Mouse (Mus musculus) forebrain, embryonic 15.5 days (tissue): ENCODE results near the gene Col24a1. TPM values are rescaled to one million over a fixed set of nuclear protein-coding genes. Genes with fewer than 3 reads are reported as not detected.

Experiments
- ATAC-seq: fragments of 200-750 bp; cut with Nextera tagmentation; replicated peaks from 2 replicates; pipeline ENCODE4 v1.8.0; 2017; ENCODE audit warnings: mild to moderate bottlenecking, moderate TSS enrichment, moderate library complexity
- H3K27ac ChIP-seq: fragments of 300-500 bp; sonication (generic); replicated peaks from 2 replicates; pipeline ENCODE4 v1.5.1; 2015; ENCODE audit warnings: mild to moderate bottlenecking, inconsistent platforms
- H3K27me3 ChIP-seq: fragments of 300-500 bp; sonication (generic); 2 replicates; pipeline ENCODE4 v1.6.1; 2015; ENCODE audit warnings: inconsistent platforms
- H3K36me3 ChIP-seq: fragments of 300-500 bp; sonication (generic); 2 replicates; pipeline ENCODE4 v1.6.1; 2015; ENCODE audit warnings: mild to moderate bottlenecking, inconsistent platforms
- H3K4me1 ChIP-seq: fragments of 300-500 bp; sonication (generic); 2 replicates; pipeline ENCODE4 v1.6.1; 2015; ENCODE audit warnings: inconsistent platforms
- H3K4me2 ChIP-seq: fragments of 300-500 bp; sonication (generic); replicated peaks from 2 replicates; pipeline ENCODE4 v1.6.1; 2015; ENCODE audit warnings: mild to moderate bottlenecking, inconsistent platforms
- H3K4me3 ChIP-seq: fragments of 300-500 bp; sonication (generic); 2 replicates; pipeline ENCODE4 v1.5.1; 2015; ENCODE audit warnings: mild to moderate bottlenecking, inconsistent platforms
- H3K9ac ChIP-seq: fragments of 300-500 bp; sonication (generic); replicated peaks from 2 replicates; pipeline ENCODE4 v1.6.1; 2015; ENCODE audit warnings: mild to moderate bottlenecking, inconsistent platforms
- H3K9me3 ChIP-seq: fragments of 300-500 bp; sonication (generic); 2 replicates; pipeline ENCODE4 v1.6.1; 2016; ENCODE audit warnings: inconsistent platforms
- WGBS: fragments of 180-500 bp; shearing (Covaris S2); methylation state at CpG from one replicate; pipeline ENCODE4 v1.1.7; 2015; ENCODE audit warnings: mixed read lengths; 5-methylcytosine and 5-hydroxymethylcytosine counted together
- polyA plus RNA-seq: library from polyadenylated mRNA; unstranded; fragments of >200 nt; fragmentation: Nextera tagmentation; extraction: Ambion mirVana; gene quantifications from 2 replicates; pipeline ENCODE4 v1.2.1, GENCODE M21; 2015

Col24a1 gene
- polyA plus RNA-seq, 1 experiment from 2014 or later: 0.31 TPM

DNA sequence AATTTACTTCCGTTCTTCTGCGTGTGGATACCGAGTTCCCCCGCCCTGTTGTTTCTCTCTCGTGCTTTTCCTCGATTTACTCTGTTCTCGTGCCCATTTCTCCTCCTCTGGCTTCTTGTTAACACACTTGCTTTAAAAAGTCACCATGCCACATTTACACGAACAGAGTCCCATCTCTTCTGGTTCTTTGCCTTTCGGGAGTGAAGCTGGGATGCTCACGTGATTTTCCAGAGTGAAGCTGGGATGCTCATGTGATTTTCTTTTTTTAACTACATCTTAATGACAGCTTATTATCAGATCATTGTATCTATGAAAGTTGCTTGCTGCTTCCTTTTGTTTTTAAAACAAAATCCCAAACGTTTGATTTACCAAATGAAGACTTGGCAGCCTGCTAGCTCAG, 184.8 kb downstream of the Col24a1 start:
- no peak for ATAC-seq
- Histone ChIP-seq H3K27ac (no peak overlapping the region), H3K27me3 (no peaks in the 10 kb centered on the region), H3K36me3 (no peaks in the 10 kb centered on the region), H3K4me1 (no peaks in the 10 kb centered on the region), H3K4me3 (no peak overlapping the region), H3K9me3 (no peaks in the 10 kb centered on the region), H3K9ac (no peak overlapping the region), H3K4me2 (no peak overlapping the region)
- 81% methylated on average over 11 of the region's 11 CpGs for WGBS

DNA sequence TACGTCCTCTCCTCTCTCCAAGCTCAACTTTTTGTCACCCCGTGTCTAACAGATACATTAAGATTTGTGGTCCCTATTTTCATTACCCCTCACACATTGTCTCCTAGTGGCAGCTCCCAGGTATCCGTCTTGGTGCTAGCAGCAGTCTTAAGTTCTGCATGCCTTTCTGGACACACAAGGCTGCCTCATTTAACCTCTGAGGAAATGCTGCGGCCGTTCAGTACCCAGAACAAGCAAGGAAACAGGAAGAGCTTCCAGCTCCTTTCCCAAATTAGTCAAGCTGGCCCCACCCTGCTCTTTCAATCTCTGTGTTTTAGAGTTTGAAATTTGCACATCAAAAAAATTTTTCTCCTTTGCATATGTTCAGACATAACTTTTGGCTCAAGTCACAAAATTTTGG, 186.2 kb downstream of the Col24a1 start:
- H3K4me3 ChIP-seq: no peak overlapping the region
- 71% methylated on average over 5 of the region's 5 CpGs for WGBS
- no peaks in the 10 kb centered on the region for H3K27me3 ChIP-seq
- no peak for ATAC-seq
- no peaks in the 10 kb centered on the region for H3K36me3 ChIP-seq
- no peaks in the 10 kb centered on the region for H3K9me3 ChIP-seq
- no peak overlapping the region for H3K27ac ChIP-seq
- no peak overlapping the region for H3K9ac ChIP-seq
- H3K4me1 ChIP-seq: no peaks in the 10 kb centered on the region
- no peak overlapping the region for H3K4me2 ChIP-seq

DNA sequence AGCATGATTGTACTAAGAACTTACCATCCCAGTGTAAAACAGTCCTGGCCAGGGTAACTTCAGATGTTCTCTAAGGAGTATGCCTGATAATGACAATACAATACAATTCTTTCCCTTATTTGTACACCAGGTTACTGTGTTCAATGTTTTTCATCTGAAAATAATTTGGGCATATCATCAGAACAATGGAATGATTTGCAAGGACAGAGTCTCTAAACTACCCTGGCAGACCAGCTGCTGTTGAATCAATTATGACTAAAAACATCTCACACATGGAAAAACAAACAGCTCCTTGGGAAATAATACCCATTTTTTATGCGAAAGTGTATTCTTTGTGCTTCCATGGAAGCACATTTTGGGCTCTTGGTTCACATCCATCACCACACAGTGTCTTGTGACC, 198.0 kb downstream of the Col24a1 start:
- H3K27me3 ChIP-seq: no peaks in the 10 kb centered on the region
- no peaks in the 10 kb centered on the region for H3K36me3 ChIP-seq
- no peak for ATAC-seq
- H3K9me3 ChIP-seq: no peaks in the 10 kb centered on the region
- H3K4me1 ChIP-seq: 0 out of 2 replicates have a peak, but pooled peaks cover 4% of the 10 kb centered on the region
- H3K4me2 ChIP-seq: no peak overlapping the region
- no peak overlapping the region for H3K9ac ChIP-seq
- 90% methylated on average over 1 of the region's 1 CpGs for WGBS
- H3K4me3 ChIP-seq: no peak overlapping the region
- H3K27ac ChIP-seq: no peak overlapping the region

DNA sequence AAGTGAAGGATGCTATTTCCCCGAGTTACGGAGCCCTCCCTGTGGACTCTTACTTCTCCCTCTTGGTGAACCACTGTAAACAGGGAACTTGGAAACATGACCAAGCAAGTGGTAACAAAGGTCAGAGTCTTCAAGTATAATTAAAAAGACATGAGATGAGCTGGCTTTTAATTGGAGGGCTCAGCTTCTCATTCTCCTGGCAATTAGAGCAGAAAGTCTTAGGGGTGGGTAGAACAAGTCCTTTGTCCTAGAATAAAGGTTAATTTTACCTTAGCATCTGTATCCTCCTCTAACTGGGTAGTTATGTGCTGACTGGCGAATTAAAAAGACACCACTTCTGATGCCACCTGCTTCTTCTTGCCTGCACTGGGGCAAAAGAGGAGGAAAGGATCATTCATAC, 199.1 kb downstream of the Col24a1 start:
- no peaks in the 10 kb centered on the region for H3K36me3 ChIP-seq
- H3K4me1 ChIP-seq: 0 out of 2 replicates have a peak, but pooled peaks cover 4% of the 10 kb centered on the region
- 52% methylated on average over 3 of the region's 3 CpGs for WGBS
- ATAC-seq: no peak
- no peaks in the 10 kb centered on the region for H3K9me3 ChIP-seq
- H3K4me3 ChIP-seq: no peak overlapping the region
- H3K27ac ChIP-seq: no peak overlapping the region
- H3K9ac ChIP-seq: no peak overlapping the region
- H3K4me2 ChIP-seq: no peak overlapping the region
- H3K27me3 ChIP-seq: no peaks in the 10 kb centered on the region

DNA sequence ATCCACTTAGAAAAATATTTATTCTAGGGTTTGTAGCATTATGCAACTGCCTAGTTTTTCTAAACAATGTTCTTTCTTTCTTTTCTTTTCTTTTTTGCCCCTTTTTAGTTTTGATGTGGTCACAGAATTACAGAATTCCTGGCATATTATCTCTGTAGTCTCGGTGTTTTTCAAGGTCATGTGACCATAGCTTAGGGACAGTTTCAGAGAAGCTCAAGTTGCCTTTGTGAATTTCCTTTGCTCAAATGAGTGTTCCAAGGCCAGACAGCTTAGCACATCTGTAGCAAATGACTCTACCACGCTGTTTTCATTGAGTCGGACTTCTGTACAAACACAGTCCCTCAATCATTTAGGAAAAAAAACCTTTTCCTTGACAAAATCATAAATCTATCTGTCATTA, 205.9 kb downstream of the Col24a1 start:
- H3K9ac ChIP-seq: no peak overlapping the region
- 0 out of 2 replicates have a peak, but pooled peaks cover 3% of the 10 kb centered on the region for H3K4me1 ChIP-seq
- no peak overlapping the region for H3K27ac ChIP-seq
- H3K4me2 ChIP-seq: no peak overlapping the region
- no peaks in the 10 kb centered on the region for H3K36me3 ChIP-seq
- WGBS: 86% methylated on average over 3 of the region's 3 CpGs
- no peak for ATAC-seq
- H3K27me3 ChIP-seq: no peaks in the 10 kb centered on the region
- no peak overlapping the region for H3K4me3 ChIP-seq
- H3K9me3 ChIP-seq: no peaks in the 10 kb centered on the region

DNA sequence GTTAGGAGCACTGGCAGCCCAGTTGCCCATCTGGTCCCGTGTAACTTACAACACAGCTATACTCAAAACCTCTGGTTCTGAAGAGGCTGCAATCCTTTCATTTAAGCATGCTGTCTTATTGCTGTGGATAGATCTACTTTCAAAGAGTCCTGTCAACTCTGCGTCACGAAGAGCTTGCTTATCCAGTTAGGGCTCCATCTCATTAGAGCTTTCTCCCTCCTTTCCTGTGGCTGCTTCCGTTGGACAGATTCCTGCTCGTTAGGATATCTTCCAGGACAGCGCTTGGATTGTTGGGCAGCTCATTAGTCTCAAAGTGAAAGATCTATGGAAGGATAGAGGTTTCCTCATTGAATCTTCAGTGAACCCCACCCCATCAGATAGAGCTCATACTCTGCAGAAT, 206.6 kb downstream of the Col24a1 start:
- no peaks in the 10 kb centered on the region for H3K9me3 ChIP-seq
- no peak overlapping the region for H3K27ac ChIP-seq
- H3K4me1 ChIP-seq: 0 out of 2 replicates have a peak, but pooled peaks cover 3% of the 10 kb centered on the region
- no peak overlapping the region for H3K4me2 ChIP-seq
- no peaks in the 10 kb centered on the region for H3K27me3 ChIP-seq
- WGBS: 42% methylated on average over 6 of the region's 6 CpGs
- H3K9ac ChIP-seq: no peak overlapping the region
- ATAC-seq: no peak
- no peak overlapping the region for H3K4me3 ChIP-seq
- H3K36me3 ChIP-seq: no peaks in the 10 kb centered on the region

DNA sequence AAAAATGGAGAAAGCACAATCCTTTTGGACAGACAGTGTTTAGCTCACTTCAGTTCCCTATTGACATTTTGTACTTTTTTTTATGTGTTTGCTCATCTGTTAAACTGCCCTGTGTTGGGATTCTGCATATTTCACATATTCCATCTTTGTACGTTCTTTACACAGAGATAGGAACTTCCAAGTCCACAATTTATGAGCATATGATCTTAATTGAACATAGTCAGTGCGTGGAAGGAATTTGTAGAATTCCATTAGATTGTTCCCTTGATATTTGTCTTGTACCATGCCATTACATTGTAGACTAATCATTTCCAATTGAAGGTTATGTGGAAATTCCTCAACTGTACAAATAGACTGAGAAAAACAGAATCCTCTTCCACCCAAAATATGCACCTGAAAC, 212.6 kb downstream of the Col24a1 start:
- H3K36me3 ChIP-seq: no peaks in the 10 kb centered on the region
- no peak overlapping the region for H3K4me2 ChIP-seq
- no peaks in the 10 kb centered on the region for H3K9me3 ChIP-seq
- H3K27me3 ChIP-seq: no peaks in the 10 kb centered on the region
- no peaks in the 10 kb centered on the region for H3K4me1 ChIP-seq
- ATAC-seq: no peak
- H3K4me3 ChIP-seq: no peak overlapping the region
- H3K27ac ChIP-seq: no peak overlapping the region
- 87% methylated on average over 2 of the region's 2 CpGs for WGBS
- no peak overlapping the region for H3K9ac ChIP-seq

DNA sequence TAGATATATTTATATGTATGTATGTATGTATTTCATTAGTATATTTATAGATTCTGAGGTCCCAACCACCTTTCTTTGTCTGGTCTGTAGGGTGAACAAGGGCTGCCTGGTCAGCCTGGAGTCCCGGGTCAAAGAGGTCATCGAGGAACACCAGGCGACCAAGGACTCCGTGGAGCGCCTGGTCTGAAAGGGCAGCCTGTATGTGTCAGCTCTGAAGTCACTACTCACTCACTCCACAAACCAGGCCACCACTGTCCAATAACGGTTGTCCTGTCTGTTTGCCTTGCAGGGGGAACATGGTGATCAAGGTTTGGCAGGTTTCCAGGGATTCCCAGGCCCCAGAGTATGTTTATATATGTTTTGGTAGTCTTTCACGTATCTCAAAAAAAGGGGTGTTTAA, 216.3 kb downstream of the Col24a1 start:
- no peaks in the 10 kb centered on the region for H3K36me3 ChIP-seq
- WGBS: 88% methylated on average over 7 of the region's 7 CpGs
- no peak overlapping the region for H3K4me3 ChIP-seq
- no peaks in the 10 kb centered on the region for H3K4me1 ChIP-seq
- no peak for ATAC-seq
- no peaks in the 10 kb centered on the region for H3K9me3 ChIP-seq
- no peak overlapping the region for H3K4me2 ChIP-seq
- H3K9ac ChIP-seq: no peak overlapping the region
- no peaks in the 10 kb centered on the region for H3K27me3 ChIP-seq
- H3K27ac ChIP-seq: no peak overlapping the region

DNA sequence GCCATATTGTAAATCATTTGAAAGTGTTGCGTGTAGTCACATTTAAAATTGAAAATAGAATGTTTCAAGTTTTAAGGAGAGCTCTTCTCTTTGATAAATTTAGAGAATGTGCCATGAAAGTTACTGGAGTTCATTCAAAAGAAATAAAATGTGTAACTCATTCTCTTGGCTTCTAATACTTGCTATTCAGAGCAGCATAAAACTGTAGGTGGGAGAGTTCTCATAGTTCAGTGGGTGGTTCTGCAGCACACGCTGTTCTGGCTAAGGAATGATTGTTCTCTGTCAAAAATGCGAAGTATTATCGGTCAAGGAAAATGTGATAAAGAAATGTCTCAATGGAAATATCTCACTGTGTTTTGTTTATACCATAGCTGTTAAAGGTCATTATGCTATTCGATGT, 221.9 kb downstream of the Col24a1 start:
- H3K27ac ChIP-seq: no peak overlapping the region
- H3K4me1 ChIP-seq: no peaks in the 10 kb centered on the region
- no peak overlapping the region for H3K4me3 ChIP-seq
- no peak overlapping the region for H3K4me2 ChIP-seq
- H3K9ac ChIP-seq: no peak overlapping the region
- 86% methylated on average over 5 of the region's 5 CpGs for WGBS
- H3K27me3 ChIP-seq: no peaks in the 10 kb centered on the region
- H3K9me3 ChIP-seq: no peaks in the 10 kb centered on the region
- no peak for ATAC-seq
- H3K36me3 ChIP-seq: no peaks in the 10 kb centered on the region

DNA sequence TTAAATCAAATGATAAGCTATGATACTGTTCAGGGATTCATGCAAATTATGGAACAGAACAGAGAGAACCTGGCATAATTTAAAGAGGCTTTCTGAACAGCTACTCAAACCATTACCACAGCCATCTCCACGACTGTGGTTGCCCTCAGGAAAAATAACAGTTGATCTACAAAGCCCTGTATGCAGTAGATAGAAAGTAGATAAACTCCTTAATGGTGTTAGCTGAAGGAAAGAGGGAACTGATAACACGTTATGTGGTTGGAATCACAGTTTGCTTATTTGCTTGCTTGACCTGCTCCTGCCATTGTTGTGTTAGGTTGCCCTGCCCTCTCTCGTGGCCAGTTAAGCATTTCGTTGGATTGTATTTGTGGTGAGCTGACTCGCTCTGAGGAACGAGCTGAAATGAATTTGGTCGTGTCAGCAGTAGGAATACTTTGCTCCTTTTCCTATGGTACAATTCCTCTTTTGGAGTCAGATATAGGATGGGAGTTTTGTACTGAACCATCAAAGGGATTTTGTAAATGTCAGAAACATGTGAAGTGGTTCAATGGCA, 229.3 kb downstream of the Col24a1 start:
- no peak overlapping the region for H3K27ac ChIP-seq

DNA sequence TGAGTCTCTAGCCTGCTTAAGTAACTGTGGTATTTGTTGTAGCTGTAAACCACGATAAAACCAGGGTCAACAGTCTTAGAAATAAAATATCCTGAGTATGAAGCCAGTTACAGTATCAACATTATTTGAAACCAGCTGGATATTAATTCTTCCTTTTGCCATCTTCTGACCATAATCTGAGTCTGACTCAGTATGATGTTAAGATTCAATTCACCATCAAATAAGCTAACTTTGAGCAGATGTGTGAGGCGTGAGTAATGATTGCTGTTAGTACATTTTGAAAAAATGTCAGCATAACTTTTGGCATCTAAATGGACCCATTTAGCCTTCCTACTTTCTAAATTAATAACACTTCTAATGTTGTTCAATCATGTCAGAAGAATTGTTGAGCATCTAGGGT, 230.0 kb downstream of the Col24a1 start:
- Histone ChIP-seq H3K4me2 (no peak overlapping the region), H3K36me3 (no peaks in the 10 kb centered on the region), H3K9me3 (no peaks in the 10 kb centered on the region), H3K27me3 (no peaks in the 10 kb centered on the region), H3K27ac (no peak overlapping the region), H3K4me3 (no peak overlapping the region), H3K9ac (no peak overlapping the region), H3K4me1 (no peaks in the 10 kb centered on the region)
- WGBS: 89% methylated on average over 2 of the region's 2 CpGs
- ATAC-seq: no peak

More for the DNA sequence above, 229.3 kb downstream of the Col24a1 start:
- 79% methylated on average over 7 of the region's 7 CpGs for WGBS
- Histone ChIP-seq H3K4me2 (no peak overlapping the region), H3K4me3 (no peak overlapping the region), H3K9ac (no peak overlapping the region), H3K4me1 (no peaks in the 10 kb centered on the region), H3K27me3 (no peaks in the 10 kb centered on the region), H3K9me3 (no peaks in the 10 kb centered on the region), H3K36me3 (no peaks in the 10 kb centered on the region)
- no peak for ATAC-seq

DNA sequence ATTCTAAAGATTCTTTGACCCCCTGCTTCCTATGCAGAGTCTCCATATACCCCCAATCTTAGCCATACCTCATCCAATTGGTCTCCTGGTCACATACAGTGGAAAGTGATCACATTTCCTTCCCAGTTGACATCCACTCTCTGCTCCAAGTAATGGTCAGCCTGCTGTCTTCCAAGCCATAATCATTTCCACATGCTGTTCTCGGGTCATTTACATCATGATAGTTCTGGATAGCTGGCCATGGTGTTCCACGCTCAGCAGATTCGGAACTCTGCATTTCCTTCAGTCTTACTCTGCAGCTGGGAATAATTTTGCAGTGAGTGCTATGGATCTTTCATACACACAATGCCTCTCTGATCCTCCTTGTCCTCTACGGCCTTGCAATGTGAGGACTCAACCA, 233.0 kb downstream of the Col24a1 start:
- H3K4me2 ChIP-seq: no peak overlapping the region
- ATAC-seq: no peak
- WGBS: 93% methylated on average over 4 of the region's 4 CpGs

DNA sequence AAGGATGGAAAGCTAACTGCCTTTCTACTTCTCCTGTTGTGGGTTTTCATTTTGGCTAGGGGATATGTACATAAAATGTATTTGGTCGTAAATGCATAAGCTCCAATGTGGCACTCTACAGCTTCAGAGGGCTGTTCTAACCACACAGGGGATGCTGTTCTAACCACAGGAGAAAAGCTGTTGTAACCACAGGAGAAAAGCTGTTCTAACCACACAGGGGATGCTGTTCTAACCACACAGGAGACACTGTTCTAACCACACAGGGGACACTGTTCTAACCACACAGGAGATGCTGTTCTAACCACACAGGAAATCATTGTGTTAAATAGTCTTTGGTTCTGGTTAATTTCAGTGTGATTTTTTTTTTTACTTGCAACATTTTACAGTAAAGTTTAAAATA, 245.6 kb downstream of the Col24a1 start:
- H3K27ac ChIP-seq: no peak overlapping the region
- H3K4me2 ChIP-seq: no peak overlapping the region
- H3K36me3 ChIP-seq: no peaks in the 10 kb centered on the region
- H3K4me3 ChIP-seq: no peak overlapping the region
- 93% methylated on average over 1 of the region's 1 CpGs for WGBS
- ATAC-seq: no peak
- H3K4me1 ChIP-seq: no peaks in the 10 kb centered on the region
- no peak overlapping the region for H3K9ac ChIP-seq
- no peaks in the 10 kb centered on the region for H3K27me3 ChIP-seq
- no peaks in the 10 kb centered on the region for H3K9me3 ChIP-seq

More for the DNA sequence above, 233.0 kb downstream of the Col24a1 start:
- H3K27me3 ChIP-seq: no peaks in the 10 kb centered on the region
- no peak overlapping the region for H3K27ac ChIP-seq
- no peak overlapping the region for H3K4me3 ChIP-seq
- H3K4me1 ChIP-seq: no peaks in the 10 kb centered on the region
- H3K36me3 ChIP-seq: no peaks in the 10 kb centered on the region
- H3K9ac ChIP-seq: no peak overlapping the region
- H3K9me3 ChIP-seq: no peaks in the 10 kb centered on the region
